Mouse (Mus musculus) c-Kit-negative CD71-positive TER-119-positive erythroid progenitor cells, embryonic 14.5 days (primary cell): ENCODE measurements around the gene Ergic2.

Experiments used
- DNase-seq: peaks from one replicate; pipeline ENCODE4 v3.0.0-alpha.2; 2013; ENCODE audit warnings: low read depth, low spot score

The Ergic2 gene

DNA sequence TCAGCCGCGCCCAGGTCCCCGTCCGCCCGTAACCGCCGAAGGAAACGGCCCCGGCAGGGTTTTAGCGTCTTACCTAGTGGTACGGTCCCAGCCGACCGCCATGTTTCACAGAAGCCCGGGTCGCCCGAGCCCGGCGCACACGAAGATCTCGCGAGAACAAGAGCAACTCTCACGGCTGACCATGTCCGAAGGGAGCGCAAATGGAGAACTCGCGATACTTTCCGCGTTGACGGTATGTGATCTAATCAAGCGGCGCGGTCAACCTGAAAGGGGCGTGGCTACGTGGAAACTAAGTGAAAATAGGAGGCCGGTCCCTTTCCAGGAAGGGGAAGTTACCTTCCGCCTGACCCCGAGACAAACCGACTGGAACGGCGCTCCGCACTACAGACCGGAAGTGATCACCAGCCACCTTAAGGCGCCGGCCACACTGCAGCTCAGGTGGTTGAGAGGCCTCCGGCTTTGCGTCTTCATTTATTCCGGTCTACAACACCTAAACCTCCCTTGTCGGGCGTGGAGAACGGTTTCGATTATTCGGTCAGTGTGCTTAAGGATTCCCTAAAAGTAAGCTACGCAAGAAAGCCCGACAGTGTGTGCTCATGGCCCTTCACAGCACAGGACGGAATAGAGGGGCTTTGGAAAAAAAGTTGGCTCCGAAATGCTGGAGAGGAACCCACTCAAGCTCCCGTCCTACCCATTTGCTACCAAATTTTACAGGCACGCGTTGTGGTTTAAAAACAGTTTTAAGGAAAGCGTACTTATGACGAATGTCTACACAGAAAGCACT lies at the start of gene Ergic2:
TSS of gene Ergic2 (minus strand) at position 478 of the 784 bp plus-strand sequence.
- peak; percentile 100 for DNase-seq

DNA sequence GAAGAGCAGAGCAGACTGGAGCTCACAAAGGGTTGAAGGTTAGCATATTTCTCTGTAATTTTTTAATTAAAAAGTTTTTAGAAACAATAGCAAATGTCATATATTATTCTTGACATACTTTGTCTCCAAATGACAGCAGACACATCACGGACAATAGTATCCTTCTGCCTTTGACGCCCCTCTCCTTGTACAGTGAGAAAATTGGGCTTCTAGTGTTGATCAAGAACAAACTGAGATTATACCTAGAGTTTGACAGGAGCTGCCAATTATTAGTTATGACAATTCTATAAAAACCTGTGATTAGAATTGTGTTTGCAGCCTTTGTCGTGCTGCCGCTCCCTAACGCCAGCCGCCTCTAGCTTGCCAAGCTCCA lies 48.5 kb upstream of the Ergic2 start:
- no peak for DNase-seq

DNA sequence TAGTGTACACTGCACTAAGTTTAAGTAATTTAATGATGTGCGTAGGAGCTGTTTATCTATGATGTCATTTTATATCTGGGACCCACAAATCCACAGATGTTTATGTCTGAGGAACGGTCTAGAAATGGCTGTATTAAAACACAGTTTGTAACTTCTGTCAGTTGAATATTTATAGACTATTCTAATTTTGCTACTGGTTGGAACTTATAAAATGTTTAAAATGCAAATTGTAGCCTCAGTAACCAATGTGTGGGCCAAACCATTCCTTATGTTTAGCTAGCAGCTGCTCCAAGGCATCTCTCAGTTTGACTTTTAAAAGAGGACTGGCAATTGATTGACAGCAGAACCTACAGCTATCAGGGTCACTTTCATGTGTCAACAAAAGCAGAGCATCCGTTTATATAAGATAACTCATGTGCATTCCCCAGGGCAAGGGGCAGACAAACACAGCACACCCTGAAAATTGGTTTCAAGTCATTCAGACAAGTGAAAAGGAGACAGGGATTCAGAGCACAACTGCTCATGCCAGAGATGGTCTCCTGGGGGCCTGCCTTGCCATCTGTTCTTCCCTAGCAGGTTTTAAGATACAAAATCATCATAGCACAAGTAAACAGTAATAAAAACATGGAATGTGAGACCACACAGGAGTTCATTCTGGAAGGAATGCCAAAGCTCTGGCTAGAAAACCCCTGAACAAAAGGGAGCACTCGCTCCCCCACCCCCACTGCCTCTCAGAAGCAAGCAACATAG lies 48.0 kb upstream of the Ergic2 start:
- DNase-seq, result no peak

DNA sequence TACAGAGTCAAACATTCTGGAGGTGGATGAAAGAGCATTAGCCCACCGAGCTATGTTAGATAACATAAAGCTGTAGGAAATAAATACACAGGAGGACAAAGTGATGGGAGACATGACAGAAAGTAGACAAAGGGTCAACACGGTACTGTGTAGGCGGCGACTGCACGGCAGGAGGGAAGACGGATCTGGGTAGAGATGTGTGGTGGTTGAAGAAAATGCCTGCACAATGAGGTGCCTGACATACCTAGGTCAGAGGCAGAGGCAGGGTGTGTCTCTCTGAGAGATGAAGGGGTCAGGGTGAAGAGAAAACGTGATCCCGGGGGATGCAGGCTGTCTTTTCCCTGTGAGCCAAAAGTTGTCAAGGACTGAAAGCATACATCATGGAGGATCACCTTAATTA lies 46.9 kb upstream of the Ergic2 start:
- DNase-seq, result no peak

DNA sequence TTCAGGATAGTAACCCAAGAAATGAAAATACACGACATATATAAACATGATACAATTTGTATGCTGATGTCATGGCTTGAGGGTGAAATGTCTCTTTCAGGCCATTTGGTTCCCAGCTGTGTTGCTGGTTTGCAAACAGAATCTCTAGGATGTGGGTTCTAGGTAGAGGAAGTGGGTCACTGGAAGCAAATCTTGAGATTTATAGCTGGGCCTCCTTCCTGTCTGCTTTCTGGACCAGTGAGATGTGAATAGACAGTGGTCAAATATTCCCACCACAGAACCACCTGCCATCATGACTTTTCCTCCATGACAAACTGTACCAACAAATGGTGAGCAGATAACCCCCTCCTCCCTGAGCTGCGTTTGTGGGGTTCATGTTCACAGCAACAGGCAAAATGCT lies 45.6 kb upstream of the Ergic2 start:
- no peak for DNase-seq

DNA sequence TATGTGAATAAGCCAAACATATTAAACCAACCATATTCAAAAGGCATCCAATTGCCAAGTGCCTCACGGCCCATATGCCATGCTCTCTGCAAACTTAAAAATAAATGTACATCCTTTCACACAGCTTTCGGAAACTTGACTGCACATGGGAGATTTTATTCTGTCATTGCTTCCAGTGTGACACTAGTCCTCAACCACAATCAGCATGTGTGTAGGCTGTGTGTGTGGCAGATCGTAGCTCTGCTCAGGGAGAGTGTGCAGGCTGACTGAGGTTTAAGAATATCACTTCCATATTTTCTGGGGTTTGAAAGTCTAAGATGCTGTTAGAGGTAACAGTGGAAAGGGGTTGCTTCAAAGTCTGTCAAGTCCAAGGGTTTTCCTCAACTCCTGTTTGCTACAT lies 43.9 kb upstream of the Ergic2 start:
- no peak for DNase-seq

DNA sequence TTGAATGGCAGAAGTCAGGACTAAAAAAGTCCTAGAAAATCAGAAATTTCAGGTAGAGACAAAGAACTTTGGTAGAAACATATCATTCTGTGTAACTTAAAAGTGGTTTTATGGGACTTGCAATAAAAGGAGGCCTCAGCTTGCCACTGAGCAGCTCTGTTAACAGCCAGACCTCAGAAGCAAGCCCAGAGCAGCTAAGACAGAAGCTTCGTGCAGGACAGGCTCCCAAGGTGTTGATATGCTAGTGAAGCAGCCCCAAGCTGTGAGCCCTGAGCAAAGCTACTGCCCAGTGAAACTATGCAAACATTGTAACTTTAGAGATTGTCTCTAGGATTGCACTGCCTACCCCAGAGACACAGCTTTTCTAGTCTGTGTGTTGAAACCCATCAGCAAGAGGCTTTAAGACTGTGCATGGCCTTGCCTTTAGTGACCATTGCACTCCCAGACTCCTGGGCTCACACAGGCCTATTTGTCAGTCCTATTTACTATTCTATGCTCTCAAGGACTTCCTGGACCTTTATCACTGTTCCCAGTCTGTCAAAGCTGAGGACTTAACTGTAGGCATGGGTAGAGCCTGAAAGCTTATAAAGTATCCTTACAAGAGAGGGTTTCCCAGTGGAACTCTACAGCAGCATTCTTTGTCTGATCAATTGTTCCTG lies 43.4 kb upstream of the Ergic2 start:
- no peak for DNase-seq

DNA sequence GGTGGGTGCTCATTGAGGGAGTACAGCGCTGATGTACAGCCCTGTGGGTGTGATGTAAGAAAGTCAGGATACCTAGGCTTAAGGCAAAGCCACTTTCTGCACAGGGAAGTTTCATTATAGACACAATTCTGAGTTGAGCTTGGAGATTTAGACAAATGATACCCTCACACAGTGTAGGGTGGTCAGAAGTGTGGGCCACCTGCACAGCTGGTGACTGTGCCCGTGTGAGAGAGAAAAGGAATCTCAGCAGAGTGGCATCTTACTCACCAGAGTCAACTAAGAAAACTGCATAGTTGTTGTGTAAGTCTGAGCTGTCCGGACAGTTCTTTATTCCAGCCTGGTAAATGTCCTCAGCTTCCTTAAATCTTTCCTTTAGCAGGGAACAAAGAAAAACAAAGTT lies 37.0 kb upstream of the Ergic2 start:
- DNase-seq, result no peak

DNA sequence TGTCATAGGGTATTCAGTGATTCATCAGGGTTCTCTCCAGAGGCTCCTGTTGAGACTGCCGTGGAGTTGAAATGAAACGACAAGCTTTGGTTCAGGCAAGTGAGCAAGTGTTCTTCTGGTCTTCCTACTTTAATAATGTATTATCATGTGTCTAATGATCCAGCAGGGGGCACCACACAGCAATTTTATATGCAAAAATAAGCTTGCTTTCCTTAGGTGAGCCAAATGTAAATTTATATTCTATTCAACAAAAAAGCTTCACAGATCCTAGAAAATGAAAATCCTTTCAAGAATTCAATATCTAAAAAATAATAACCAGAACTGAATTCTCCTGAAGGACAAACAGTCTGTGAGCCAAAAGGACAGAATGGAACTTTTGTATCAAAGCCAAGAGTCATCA lies 36.5 kb upstream of the Ergic2 start:
- DNase-seq, result peak; percentile 8

DNA sequence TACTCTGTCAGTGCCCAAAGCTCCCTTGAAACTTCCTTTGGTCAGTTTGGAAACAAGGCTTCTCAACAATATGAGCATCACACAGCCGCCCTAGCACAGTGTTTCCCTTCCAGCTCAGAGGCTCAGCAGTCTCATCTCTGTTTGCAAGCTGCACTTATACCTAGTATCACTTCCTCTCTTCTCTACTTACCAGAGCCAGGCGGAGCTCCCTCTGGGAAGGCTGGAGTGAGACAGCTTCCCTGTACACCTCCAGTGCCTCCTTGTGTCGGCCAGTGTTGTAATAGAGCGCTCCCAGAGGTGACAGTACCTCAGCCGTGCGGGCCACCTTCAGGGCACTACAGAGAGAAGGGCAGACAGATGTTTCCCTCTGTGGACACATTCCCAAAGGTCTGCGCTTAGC lies 34.4 kb upstream of the Ergic2 start:
- no peak for DNase-seq

DNA sequence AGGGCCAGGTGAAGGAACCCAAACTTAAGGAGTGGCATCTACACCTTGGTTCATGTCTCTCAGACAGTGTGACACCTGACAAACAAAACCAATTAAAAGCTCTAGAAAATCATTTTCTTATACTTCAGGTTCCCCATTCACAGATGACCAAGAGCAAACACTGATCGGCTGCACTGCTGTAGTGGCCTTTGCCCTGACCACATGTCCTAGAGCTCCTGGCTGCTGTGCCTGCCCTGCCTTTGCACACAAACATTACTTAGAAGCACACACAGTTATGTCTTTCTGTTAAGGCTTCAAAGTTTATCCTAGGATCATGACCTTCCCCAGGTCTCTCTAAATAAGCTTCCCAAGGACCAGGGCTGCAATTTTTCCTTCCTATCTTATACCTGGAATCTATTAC lies 32.7 kb upstream of the Ergic2 start:
- no peak for DNase-seq

DNA sequence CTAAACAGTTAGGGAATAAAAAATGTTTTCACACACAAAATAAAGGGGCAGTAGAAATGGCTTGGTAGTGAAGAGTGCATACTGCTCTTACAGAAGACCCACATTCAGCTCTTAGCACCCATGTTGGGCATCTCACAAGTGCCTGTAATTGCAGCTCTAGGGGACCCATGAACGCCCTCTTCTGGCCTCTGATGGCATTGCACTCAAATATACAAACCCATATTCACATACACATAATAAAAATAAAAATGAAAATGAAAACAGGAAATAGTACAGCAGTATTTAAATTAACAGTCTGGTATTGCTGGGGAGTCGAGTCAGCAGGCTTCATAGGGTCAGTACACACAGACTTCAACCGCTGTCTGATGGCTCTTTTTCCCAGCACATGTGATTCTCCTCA lies 30.1 kb upstream of the Ergic2 start:
- no peak for DNase-seq

DNA sequence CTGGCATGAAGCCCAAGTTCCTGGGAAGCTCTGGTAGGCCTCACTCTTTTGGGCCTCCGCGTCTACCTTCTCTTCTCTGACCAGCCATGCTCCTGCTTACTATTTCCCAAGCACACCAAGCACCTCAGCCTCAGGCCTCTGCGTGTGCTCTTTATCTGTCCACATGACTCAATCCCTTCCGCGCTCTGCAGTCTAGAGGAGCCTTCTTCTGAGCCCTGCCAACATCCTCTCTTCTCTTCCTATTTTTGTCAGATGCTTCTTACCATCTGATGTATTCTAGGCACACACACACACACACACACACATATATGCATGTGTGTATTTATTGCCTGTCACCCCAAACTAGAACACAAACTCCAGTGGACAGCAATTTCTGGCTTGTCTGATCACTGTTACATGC lies 29.5 kb upstream of the Ergic2 start:
- DNase-seq, result no peak

DNA sequence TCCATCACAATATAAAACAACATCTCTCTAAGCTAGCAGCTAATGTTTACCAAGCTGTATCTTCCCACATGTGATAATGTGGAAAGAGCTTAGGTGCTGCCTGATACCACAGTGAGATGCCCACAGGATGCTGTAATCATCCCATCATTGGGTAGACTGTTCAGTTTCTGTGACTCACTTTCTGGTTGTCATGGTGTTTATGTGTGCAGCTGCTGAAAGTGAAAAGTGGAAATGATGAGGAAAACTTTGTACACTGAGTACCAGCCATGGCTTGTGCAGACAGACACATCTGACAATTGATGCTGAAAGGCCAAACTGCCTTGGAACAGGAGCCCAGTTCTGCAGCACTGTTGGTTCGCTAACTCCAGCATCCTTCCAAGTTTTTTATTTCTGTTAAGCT lies 27.1 kb upstream of the Ergic2 start:
- no peak for DNase-seq

DNA sequence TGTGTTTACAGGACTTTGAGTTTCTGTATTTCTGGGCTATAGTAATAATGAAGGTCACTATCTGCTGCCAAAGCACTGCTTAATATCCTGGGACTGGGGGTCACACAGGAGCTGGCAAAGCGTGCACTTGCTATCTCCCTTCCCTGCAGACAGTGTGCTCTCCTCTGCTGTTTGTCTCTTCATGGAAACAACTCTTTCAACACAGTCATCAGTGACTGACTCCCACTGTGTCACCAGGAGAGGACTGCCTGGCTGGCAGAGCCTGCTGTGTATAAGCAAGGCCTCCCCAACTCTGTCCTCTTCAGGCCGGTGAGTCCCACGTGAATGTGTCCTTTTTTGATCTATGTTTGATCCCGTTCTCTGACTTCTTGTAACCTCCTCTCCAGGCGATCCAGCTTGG lies 25.3 kb upstream of the Ergic2 start:
- no peak for DNase-seq

DNA sequence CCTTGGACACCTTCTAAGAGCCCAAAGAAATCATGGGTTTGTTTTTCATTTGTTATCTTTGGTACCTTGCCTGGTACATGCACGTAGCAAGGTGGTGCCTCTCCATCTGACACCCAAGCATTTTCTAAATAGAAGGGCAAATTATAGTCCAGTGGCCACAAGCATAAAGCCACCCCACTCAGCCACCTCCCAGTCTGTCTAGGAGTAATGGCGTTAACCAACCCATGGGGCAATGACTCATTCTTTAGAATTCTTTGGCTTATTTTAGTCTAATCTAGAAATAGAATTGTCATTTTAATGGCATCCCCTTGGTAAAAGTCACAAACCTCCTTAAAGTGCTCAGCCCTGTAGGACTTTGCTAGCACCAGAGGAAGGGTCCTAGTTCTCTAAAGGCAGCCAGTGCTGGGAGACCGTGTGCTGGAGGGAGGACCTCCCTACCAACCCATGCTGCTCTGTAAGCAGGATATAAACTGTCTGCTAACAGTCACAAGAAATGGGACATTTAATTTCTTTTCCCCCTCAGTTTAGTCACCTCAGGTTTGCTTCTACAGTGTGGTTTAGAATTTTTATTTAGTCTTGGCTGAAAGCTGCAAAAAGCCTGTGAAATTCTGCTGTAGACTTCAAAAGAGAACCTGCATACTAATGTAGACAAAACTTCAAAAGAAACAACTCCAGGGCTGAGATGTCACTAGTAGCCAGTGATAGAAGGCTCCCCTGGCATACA lies 22.1 kb upstream of the Ergic2 start:
- DNase-seq, result no peak

DNA sequence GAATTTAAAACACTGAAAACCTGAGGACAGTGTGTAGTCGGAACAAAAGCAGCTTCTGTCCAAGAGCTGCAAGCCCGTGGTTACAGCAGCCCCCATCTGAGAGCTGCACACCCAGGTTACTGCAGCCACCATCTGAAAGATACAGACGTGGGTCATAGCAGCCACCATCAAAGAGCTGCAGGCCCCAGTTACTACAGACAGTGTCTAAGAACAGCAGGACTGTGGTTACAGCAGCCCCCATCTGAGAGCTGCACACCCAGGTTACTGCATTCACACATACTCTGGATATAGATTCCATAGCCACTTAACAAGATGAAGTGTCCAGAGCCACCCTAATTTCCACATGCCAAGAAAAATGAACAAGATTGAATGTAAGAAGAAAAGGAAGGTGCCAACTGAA lies 15.4 kb upstream of the Ergic2 start:
- no peak for DNase-seq

DNA sequence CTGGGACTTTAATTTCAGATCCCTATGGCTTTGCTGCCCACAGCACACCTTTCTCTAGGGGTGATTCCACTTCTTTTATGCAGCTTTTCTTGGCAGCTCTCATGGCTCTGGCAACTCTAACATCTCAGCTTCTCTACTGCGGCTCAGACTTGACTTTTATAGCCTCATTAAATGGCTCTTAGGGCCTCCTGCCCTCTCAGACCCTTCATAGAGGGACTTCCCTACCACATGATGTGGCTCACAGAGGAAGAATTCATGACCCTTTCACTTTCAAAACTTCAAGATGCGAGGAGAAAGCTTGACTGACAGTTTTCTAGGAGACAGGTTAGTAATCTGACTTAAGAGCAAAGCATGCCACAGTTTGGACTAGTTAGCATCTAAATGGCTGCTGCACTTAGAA lies 10.5 kb upstream of the Ergic2 start:
- DNase-seq, result no peak

DNA sequence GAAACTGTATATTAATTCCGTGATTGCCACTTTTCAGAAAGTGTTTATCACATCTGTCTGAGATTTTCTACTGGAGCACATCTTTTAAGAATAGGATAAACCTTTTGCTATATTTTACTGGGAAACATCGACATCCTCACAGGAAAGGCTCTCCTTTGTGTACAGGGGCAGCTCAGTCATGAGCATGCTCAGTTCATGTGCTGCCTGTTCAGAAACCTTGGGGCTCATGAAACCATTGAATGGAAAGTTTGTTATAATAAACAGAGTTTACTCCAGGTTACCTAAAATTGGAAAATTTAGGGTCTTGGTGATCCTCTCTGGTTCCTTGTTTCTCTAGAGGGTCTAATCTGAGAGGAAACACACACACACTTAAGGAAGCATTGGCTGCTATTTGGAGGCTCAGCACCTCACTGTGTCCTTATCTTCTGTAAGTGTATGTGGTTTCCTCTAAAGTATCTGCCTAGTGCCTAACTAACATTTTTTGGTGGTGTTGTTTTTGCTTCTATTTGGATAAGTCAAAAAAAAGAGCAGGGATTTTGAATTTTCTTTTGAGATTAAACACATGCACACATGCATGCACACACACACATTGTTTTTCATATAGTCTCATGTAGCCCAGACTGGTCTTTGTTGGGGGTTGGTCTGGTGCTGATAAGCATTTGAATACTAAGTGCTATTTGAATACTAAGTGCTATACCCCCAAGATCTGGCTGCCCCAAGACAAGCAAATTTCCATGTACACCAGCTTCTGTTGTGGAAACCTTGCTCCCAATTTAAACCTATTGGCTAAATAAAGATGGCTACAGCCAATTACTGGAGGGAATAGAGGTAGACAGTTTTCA lies 6.3 kb upstream of the Ergic2 start:
- DNase-seq, result no peak

DNA sequence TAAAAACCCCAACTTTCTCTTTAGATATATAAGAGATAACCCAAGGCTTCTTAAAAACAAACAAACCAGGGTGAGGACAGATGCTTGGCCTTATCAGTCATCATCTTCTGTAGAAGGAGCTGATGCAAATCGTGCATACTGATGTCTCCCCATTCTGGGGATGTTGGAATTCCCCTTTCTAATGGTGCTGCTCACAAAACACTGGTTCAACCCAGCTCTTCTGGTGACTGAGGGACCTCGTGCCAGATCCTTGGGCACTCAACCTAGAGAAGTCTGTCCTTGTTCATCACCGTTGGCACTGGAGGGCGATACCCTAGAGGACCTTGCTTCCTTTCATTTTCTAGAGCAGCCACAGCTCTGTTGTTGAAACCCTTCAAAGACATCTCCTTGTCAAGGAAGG lies 4.6 kb upstream of the Ergic2 start:
- DNase-seq, result no peak

DNA sequence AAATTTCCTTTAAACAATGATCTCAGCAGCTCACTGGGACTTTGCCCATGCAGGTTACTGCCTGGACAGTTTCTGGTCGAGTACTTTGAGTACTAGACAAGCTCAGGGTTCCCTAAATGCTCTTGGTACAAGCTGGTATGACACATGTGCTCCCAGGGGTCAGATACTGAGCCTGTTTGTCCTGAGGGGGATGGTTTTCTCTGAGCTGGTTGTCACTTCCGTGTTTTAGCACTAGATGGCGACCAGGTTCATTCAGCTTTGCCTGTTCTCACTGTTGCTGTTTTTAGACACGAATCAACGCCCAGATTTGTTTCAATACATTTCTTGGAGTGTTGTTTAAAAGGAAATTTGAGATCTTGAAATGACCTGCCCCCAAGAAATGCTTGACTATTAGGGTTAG lies 2.6 kb upstream of the Ergic2 start:
- DNase-seq, result no peak
